Mouse (Mus musculus) testis, adult 2 months (tissue): Measurements from ENCODE around the gene Gm28038. TPM values are rescaled to one million over a fixed set of nuclear protein-coding genes. Genes with fewer than 3 reads are reported as not detected.
A peak's percentile ranks its signal among the peaks of the same experiment; 100 is the strongest.

Source experiments
- H3K27ac ChIP-seq: fragments of 200-500 bp; 2 replicates; pipeline ENCODE4 v1.5.1; 2012; ENCODE audit warnings: low read depth, low read length; ENCODE audit not compliant: control insufficient read depth, insufficient read depth
- H3K27me3 ChIP-seq: fragments of 200-500 bp; 2 replicates; pipeline ENCODE4 v1.6.1; 2012; ENCODE audit warnings: mild to moderate bottlenecking, low read length, moderate library complexity; ENCODE audit not compliant: control insufficient read depth, insufficient read depth
- H3K36me3 ChIP-seq: fragments of 200-500 bp; 2 replicates; pipeline ENCODE4 v1.6.1; 2012; ENCODE audit warnings: mild to moderate bottlenecking, low read length; ENCODE audit not compliant: control insufficient read depth, insufficient read depth
- H3K4me1 ChIP-seq: fragments of 200-500 bp; 2 replicates; pipeline ENCODE4 v1.6.1; 2012; ENCODE audit warnings: low read length; ENCODE audit not compliant: control insufficient read depth, insufficient read depth
- H3K4me3 ChIP-seq: fragments of 200-500 bp; 2 replicates; pipeline ENCODE4 v1.5.1; 2012; ENCODE audit warnings: low read depth, mild to moderate bottlenecking, low read length, moderate library complexity, mixed read lengths; ENCODE audit not compliant: control insufficient read depth
- CTCF ChIP-seq: fragments of 200-500 bp; IDR thresholded peaks from 2 replicates; pipeline ENCODE4 v1.5.1; 2012; ENCODE audit warnings: low read depth, mild to moderate bottlenecking, inconsistent platforms, low read length, moderate library complexity; ENCODE audit not compliant: control insufficient read depth, insufficient read depth, insufficient replicate concordance
- POLR2A ChIP-seq: fragments of 200-500 bp; IDR thresholded peaks from 2 replicates; pipeline ENCODE4 v1.6.1; 2012; ENCODE audit warnings: low read depth, mild to moderate bottlenecking, inconsistent platforms, low read length, moderate library complexity; ENCODE audit not compliant: control insufficient read depth
- polyA plus RNA-seq: library from polyadenylated mRNA; depleted of rRNA; stranded (reverse); fragments of >200 nt; gene quantifications from 2 replicates; pipeline ENCODE4 v1.2.3, GENCODE M21; 2012; rRNA removed

Gene Gm28038
- polyA plus RNA-seq: not detected in 2 replicates

GRCm38 (mm10) chr2:30280743-30281142 lies at the start of gene Gm28038:
TSS of gene Gm28038 (plus strand) at chr2:30281043.
- no peak within 1 kb of the TSS for H3K4me3 ChIP-seq
- H3K27ac ChIP-seq: no peak within 1 kb of the TSS
- TF ChIP-seq CTCF (no peak), POLR2A (no peak)
- H3K36me3 ChIP-seq: no peaks in the 10 kb centered on the region
- peaks cover 8% of the 10 kb centered on the region for H3K4me1 ChIP-seq
- H3K27me3 ChIP-seq: no peaks in the 10 kb centered on the region

GRCm38 (mm10) chr2:30235593-30235992 lies 45.2 kb upstream of the Gm28038 start:
- H3K27ac ChIP-seq: no peak overlapping the region
- no peak overlapping the region for H3K4me3 ChIP-seq
- H3K27me3 ChIP-seq: no peaks in the 10 kb centered on the region
- peaks cover 9% of the 10 kb centered on the region for H3K4me1 ChIP-seq
- no peak for TF ChIP-seq CTCF
- no peak for TF ChIP-seq POLR2A
- H3K36me3 ChIP-seq: no peaks in the 10 kb centered on the region

GRCm38 (mm10) chr2:30236426-30237198 lies 44.2 kb upstream of the Gm28038 start:
- H3K36me3 ChIP-seq: no peaks in the 10 kb centered on the region
- H3K27me3 ChIP-seq: no peaks in the 10 kb centered on the region
- TF ChIP-seq POLR2A: no peak
- no peak for TF ChIP-seq CTCF
- H3K27ac ChIP-seq: peak overlapping the region; percentile 91
- H3K4me3 ChIP-seq: peak overlapping the region; percentile 85
- peaks cover 9% of the 10 kb centered on the region for H3K4me1 ChIP-seq

GRCm38 (mm10) chr2:30237199-30237880 lies 43.5 kb upstream of the Gm28038 start, which contains the start of gene Lrrc8a:
TSS of gene Lrrc8a (plus strand) at chr2:30237715.
- no peaks in the 10 kb centered on the region for H3K36me3 ChIP-seq
- H3K27ac ChIP-seq: peak within 1 kb of the TSS; percentile 91
- H3K4me3 ChIP-seq: peak within 1 kb of the TSS; percentile 85
- peaks cover 9% of the 10 kb centered on the region for H3K4me1 ChIP-seq
- TF ChIP-seq CTCF (no peak), POLR2A (peak; percentile 81)
- H3K27me3 ChIP-seq: no peaks in the 10 kb centered on the region

- no peaks in the 10 kb centered on the region for H3K27me3 ChIP-seq
- no peak for TF ChIP-seq CTCF
- peak; percentile 8; the same call in 1 of the 2 replicates for TF ChIP-seq POLR2A
Observed at GRCm38 (mm10) chr2:30237881-30238280, 43.0 kb upstream of the Gm28038 start.

GRCm38 (mm10) chr2:30238906-30239465 lies 41.9 kb upstream of the Gm28038 start:
- Histone ChIP-seq H3K27me3 (no peaks in the 10 kb centered on the region), H3K4me1 (peaks cover 11% of the 10 kb centered on the region), H3K27ac (no peak overlapping the region), H3K36me3 (no peaks in the 10 kb centered on the region; the same call in 1 of the 2 replicates), H3K4me3 (no peak overlapping the region)
- TF ChIP-seq CTCF (no peak), POLR2A (no peak)

More at GRCm38 (mm10) chr2:30237881-30238280, 43.0 kb upstream of the Gm28038 start:
- Histone ChIP-seq H3K36me3 (no peaks in the 10 kb centered on the region), H3K4me3 (peak overlapping the region; percentile 85), H3K27ac (peak overlapping the region; percentile 79), H3K4me1 (peaks cover 9% of the 10 kb centered on the region)

GRCm38 (mm10) chr2:30239777-30240176 lies 41.1 kb upstream of the Gm28038 start:
- Histone ChIP-seq H3K4me1 (peaks cover 11% of the 10 kb centered on the region), H3K36me3 (no peaks in the 10 kb centered on the region; the same call in 1 of the 2 replicates), H3K4me3 (no peak overlapping the region), H3K27me3 (no peaks in the 10 kb centered on the region), H3K27ac (no peak overlapping the region)
- no peak for TF ChIP-seq POLR2A
- TF ChIP-seq CTCF: no peak
